Mouse (Mus musculus) brain, embryonic 14.5 days (tissue): ENCODE results near the gene Ugt1a2.
"Not testable (repeated sequence)": the region's sequence is repeated elsewhere in the genome, so short reads cannot be mapped to it uniquely, and the experiment has no call there.

ENCODE experiments used
- CTCF ChIP-seq: fragments of 200-500 bp; IDR thresholded peaks from 2 replicates; pipeline ENCODE4 v1.5.1; 2012; ENCODE audit warnings: inconsistent platforms, mild to moderate bottlenecking, moderate library complexity, borderline replicate concordance; ENCODE audit not compliant: insufficient read depth, insufficient read length; ENCODE audit errors: extremely low read depth
- POLR2A ChIP-seq: fragments of 200-500 bp; IDR thresholded peaks from 2 replicates; pipeline ENCODE4 v1.6.1; 2012; ENCODE audit warnings: mild to moderate bottlenecking, inconsistent platforms, borderline replicate concordance; ENCODE audit not compliant: poor library complexity, insufficient read depth, insufficient read length, severe bottlenecking; ENCODE audit errors: extremely low read depth

DNA sequence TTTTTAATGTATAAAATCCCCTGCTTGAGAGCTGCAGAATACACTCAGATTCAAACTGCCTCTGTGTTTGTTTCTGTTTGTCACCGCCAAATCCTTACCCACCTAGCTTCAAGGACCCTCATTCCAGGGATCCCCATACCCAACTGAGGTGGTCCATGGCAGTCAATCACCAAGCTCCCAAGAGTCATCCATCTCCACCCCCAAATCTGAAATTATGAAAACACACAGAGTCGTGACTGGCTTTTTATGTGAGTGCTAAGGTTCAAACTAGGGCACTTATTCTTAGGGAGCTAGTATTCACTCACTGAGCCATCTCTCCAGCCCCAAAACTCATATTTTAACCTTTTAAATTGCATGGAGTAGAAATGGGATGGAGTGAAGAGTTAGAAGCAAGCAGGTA lies 24.9 kb downstream of the Ugt1a2 start:
- TF ChIP-seq POLR2A, CTCF: not testable (repeated sequence)
